Mouse (Mus musculus) kidney, postnatal 36 days (tissue): ENCODE results near the gene Enpp5.

Source experiments
- DNase-seq, 2 experiments: peaks; one replicate each; pipeline ENCODE4 v3.0.0; 2021 to 2022; ENCODE audit warnings: mixed read lengths in 2 of 2

Enpp5 gene

GRCm38 (mm10) chr17:44078631-44079350 lies at the start of gene Enpp5:
Gene Enpp5, plus strand, starts transcription at chr17:44078813.
- peak; percentile 92 to 94 for DNase-seq

DNA sequence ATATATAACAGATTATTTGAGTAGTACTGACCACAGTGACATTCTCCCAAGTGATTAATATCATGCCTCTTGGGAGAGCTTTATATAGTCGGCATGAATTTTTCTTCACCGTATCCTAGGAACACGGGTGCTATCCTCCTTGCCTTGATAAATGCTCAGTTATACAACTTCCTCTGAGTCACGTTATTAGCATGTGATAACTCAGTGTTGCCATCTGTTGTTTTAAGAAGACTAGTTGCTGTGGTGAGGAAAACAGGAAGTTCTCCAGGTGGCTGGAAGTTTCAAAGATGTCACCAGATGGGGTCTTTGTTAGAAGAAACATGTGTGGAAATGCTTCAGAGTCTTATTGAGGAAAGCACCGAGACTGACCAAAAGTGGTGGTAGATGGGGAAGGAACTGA lies 49.0 kb upstream of the Enpp5 start:
- DNase-seq, result peak in 1 of 2 experiments; percentile 27

GRCm38 (mm10) chr17:44030776-44031587 lies 47.6 kb upstream of the Enpp5 start:
- peak in 1 of 2 experiments; percentile 54 for DNase-seq

DNA sequence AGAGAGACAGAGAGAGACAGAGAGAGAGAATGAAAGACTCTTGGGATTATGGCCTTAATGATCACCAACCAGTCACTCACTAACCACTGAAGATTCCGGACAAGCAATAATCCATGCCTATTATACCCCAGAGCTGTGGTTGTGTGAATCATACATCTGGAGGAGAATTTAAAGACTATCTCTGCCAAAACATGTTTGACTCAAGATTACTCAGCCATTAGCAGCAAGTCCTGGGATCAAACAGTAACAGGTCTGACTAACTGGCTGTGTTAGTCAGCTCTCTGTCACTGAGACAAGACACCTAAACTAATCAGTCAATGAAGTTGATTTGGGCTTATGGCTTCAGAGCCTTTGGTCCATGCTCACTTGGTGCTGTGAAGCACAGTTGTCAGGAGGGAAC lies 43.6 kb upstream of the Enpp5 start:
- no peak for DNase-seq

DNA sequence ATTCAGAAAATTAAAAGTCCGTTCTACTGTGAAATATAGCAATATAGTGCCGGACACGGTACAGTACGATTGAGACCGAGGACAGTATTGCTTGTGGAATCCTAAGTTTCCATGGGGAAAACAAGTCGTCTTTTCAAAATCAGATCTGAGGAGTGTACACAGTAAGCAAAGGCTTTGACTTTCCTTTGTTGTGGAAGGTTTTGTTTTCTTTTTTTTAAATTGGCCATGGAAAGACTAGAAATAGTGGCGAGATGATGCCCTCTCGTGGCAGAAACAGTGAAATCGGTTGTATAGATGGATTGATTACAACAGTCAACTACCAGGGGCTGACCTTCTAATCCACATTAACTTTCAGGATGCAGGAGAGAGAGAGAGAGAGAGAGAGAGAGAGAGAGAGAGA lies 40.0 kb upstream of the Enpp5 start:
- DNase-seq, result peak; percentile 31 to 67

DNA sequence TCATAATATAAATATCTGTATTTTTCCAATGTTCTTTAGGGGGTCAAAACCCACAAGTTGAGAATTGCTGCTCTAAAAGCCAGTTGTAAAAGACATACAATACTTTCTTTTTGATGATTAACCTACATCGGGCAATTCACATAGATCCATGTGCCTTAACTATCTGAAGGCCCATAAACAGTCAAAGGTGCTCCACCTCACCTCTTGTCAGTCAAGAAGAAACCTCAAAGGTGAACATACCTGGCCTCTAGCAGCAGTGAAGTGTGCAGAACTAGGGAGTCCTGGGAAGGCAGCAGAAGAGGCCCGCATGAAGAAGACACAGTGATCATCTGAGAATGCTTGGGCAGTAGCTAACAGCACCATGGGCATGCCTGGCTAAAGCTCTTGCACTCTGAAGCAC lies 38.2 kb upstream of the Enpp5 start:
- no peak for DNase-seq

- no peak for DNase-seq
Measured at GRCm38 (mm10) chr17:44042301-44042700, 36.3 kb upstream of the Enpp5 start.

GRCm38 (mm10) chr17:44042861-44043260 lies 35.8 kb upstream of the Enpp5 start:
- no peak for DNase-seq

DNA sequence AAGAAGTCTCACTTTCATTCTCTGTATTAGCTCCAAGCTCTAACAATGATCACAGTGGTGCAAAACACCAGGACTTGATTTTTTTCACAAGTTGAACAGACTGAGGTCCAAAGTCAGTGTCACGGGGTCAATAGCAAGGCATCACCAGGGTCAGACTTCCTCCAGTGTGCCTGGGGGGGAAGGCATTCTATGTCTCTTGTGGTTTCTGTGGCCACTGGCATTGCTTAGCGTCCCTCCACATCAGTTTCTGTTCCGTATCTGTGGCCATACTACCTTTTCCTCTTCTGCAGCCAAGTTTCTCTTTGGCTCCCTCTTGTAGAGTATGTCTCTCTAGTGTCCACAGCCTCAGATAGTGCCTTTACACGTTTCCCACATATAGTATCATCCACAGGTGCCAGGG lies 25.2 kb upstream of the Enpp5 start:
- DNase-seq, result no peak

- DNase-seq, result no peak
Measured at GRCm38 (mm10) chr17:44057123-44057522, 21.5 kb upstream of the Enpp5 start.

DNA sequence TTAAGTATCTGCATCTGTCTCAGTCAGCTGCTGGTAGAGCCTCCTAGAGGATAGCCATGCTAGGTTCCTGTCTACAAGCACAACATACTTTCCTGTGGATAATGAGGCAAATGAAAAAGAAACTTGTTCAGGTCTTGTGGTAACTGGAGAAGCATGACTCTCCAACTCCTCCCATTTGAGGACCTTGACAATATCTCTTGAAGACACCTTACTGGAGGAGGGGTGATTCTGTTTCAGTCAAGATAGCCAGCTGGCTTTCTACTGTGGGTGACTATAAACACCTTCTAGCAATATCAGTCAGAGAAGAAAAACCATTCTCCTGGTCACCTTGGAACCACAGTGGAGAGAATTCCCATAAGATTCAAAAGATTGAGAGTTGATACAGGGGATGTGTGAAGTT lies 20.5 kb upstream of the Enpp5 start:
- no peak for DNase-seq

- no peak for DNase-seq
Measured at GRCm38 (mm10) chr17:44060781-44061180, 17.8 kb upstream of the Enpp5 start.

GRCm38 (mm10) chr17:44061289-44061890 lies 17.2 kb upstream of the Enpp5 start:
- peak in 1 of 2 experiments; percentile 12 for DNase-seq

- no peak for DNase-seq
Measured at GRCm38 (mm10) chr17:44068876-44069275, 9.7 kb upstream of the Enpp5 start.

GRCm38 (mm10) chr17:44071680-44072079 lies 6.9 kb upstream of the Enpp5 start:
- DNase-seq, result no peak

- no peak for DNase-seq
Measured at GRCm38 (mm10) chr17:44075601-44076000, 3.0 kb upstream of the Enpp5 start.

DNA sequence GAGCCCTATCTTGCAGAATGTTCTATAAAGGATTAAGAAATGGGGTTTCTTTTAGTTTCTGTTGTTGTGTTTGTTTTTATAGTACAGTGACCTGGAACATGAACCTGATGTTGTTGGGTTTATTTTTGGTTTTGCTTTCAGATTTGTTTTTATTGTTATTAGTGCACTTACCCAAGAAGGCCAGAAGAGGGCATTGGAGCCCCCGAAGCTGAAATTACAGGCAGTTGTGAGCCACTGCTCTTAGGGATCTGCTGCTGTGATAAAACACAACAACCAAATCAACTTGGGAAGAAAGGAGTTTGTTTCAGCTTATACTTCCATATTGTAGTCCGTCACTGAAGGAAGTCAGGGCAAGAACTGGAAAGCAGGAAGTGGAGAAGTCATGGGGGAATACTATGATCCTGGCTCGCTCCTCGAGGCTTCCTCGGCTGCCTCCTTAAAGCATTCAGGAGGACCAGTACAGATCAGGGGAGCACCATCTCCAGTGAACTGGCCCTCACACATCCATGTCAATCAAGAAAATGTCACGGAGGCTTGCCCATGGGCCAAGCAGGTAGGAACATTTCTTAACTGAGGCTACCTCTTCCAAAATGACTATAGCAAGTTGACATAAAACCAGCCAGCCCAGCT lies 2.4 kb upstream of the Enpp5 start:
- peak; percentile 49 to 52 for DNase-seq

DNA sequence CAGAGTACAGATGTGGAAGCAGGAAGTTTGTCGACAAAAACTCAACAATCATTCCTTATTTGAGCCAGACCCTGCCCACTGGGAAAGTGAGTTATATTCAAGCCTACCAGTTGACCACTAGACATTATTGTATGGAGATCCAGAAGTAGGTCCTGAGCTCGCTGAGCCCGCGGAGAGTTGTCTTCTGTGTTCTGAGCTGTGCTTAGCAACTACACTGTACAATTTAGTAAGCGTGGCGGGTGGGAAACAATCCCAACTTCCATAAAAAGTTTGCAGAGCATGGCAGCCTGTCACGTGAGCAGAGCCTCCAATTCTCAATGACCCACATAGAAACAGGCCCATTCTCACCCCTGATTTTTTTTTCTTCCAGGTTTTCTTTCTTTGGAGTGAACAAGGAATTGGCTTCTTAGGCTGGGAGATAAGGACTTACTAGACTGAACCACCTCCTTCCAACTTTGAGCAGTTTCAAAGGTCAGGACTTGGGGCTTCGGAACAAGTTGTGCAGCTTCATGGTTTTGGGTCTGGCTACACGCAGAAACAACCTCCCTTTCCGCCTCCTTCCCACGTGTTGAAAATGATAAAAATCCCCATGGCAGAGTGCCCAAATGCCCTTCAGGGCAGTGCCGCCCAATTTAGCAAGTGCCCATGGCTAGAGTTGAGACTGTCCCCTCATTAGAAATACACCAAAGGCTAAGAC lies 1.3 kb upstream of the Enpp5 start:
- DNase-seq, result peak in 1 of 2 experiments; percentile 14

GRCm38 (mm10) chr17:44077843-44078160 lies 811 bp upstream of the Enpp5 start:
- no peak for DNase-seq

DNA sequence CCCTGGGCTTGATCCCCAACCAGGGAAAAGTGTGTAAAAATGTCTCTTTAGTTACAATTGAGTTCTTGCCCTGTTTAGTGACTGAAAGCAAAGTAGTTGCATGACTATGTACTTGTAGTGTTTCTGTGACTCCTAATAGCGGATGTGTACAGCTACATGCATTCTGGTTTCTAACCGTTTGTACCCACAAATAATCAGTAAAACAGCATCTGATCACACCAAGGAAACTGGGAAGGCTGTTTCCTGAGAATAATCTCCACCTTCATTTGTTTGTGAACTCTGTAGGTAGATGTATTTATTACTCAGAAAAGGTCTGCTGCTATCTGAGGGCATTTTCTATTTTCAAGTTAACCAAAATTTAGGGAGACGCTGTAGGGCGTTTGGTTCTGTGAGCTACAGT lies 4.5 kb downstream of the Enpp5 start:
- no peak for DNase-seq

DNA sequence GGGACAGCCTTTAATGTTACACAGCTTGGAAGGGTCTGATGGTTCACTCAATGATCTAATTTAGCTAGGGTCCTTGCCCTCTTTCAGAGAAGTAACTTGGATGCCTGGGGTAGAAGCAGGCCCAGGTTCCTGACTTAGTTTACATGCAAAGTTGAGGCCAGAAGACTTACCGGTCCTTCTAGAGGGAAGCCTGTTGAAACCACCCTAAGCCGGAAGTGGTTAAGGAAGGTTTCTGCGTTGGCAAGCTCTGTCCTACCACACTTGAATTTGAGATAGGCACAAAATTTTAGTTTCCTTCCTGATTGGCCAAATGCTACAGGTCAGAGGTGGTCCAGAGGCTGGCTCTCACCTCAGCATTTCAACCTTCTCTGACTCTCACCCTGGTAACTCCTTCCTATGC lies 9.6 kb downstream of the Enpp5 start:
- DNase-seq, result no peak

DNA sequence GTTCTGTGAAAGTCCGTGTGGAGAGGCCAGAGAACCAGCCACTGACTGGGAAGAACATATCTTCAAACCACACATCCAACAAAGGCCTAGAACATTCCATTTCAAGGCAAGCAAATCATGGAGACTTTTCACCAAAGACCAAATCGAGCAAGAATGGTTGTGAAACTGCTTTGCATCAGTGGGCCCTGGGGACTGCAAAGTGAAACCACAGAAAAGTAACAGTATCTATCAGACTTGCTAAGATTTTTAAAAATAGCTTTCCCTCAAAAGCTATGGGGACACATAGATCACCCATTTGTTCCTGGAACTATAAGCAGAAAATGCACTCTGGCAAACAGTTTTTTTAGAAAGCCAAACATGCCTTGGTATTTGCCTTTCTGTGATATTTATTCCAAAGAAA lies 12.3 kb downstream of the Enpp5 start:
- no peak for DNase-seq

- DNase-seq, result no peak
Measured at GRCm38 (mm10) chr17:44091512-44091911, 12.9 kb downstream of the Enpp5 start.
